Mouse (Mus musculus) MEL (cell line): ENCODE results near the gene Defb30.

Experiments
- CTCF ChIP-seq, 3 experiments: IDR thresholded peaks in 2 of 3; conservative IDR thresholded peaks in 1 of 3; 2 replicates each; pipeline ENCODE4 v1.5.1; 2011 to 2012; ENCODE audit warnings: low read length in 3 of 3, low read depth in 2 of 3, mild to moderate bottlenecking in 2 of 3, improper control_type of control experiment in 1 of 3, inconsistent platforms in 1 of 3, mixed read lengths in 1 of 3, moderate library complexity in 1 of 3; ENCODE audit not compliant: control insufficient read depth in 1 of 3, insufficient read depth in 1 of 3, poor library complexity in 1 of 3, severe bottlenecking in 1 of 3
- POLR2A ChIP-seq, 2 experiments: IDR thresholded peaks; 2 replicates each; pipeline ENCODE4 v1.6.1; 2011 to 2012; ENCODE audit warnings: low read length in 2 of 2, mild to moderate bottlenecking in 2 of 2, control low read depth in 1 of 2, improper control_type of control experiment in 1 of 2, low read depth in 1 of 2, moderate library complexity in 1 of 2; ENCODE audit not compliant: control insufficient read depth in 1 of 2, insufficient read depth in 1 of 2, poor library complexity in 1 of 2
- USF2 ChIP-seq, 2 experiments: IDR thresholded peaks; 2 replicates each; pipeline ENCODE4 v1.6.1; 2011 to 2012; ENCODE audit warnings: improper control_type of control experiment in 2 of 2, low read length in 2 of 2, borderline replicate concordance in 1 of 2, inconsistent platforms in 1 of 2, low read depth in 1 of 2, mild to moderate bottlenecking in 1 of 2; ENCODE audit not compliant: insufficient read depth in 1 of 2
- ZC3H11A ChIP-seq: IDR thresholded peaks from 2 replicates; pipeline ENCODE4 v1.6.1; 2012; ENCODE audit warnings: low read depth, mild to moderate bottlenecking, inconsistent platforms, low read length, improper control_type of control experiment
- ZNF384 ChIP-seq: IDR thresholded peaks from 2 replicates; pipeline ENCODE4 v1.6.1; 2012; ENCODE audit warnings: low read depth, mild to moderate bottlenecking, inconsistent platforms, low read length, improper control_type of control experiment

- TF ChIP-seq POLR2A (IDR thresholded peaks at IDR 0.05; ENCODE audit: control insufficient read depth in 1 of 2, insufficient read depth in 1 of 2, low read depth in 1 of 2, low read length in 2 of 2, poor library complexity in 1 of 2) (no peak), CTCF (IDR thresholded peaks at IDR 0.05 in 2 of 3, conservative IDR thresholded peaks at IDR 0.05 in 1 of 3; ENCODE audit: control insufficient read depth in 1 of 3, insufficient read depth in 1 of 3, low read depth in 2 of 3, low read length in 3 of 3, poor library complexity in 1 of 3, severe bottlenecking in 1 of 3) (no peak), USF2 (IDR thresholded peaks at IDR 0.05; ENCODE audit: borderline replicate concordance in 1 of 2, insufficient read depth in 1 of 2, low read depth in 1 of 2, low read length in 2 of 2) (no peak), ZC3H11A (no peak), ZNF384 (no peak)
Measured at GRCm38 (mm10) chr14:63065391-63065790, 15.6 kb upstream of the Defb30 start.
